Mouse (Mus musculus): ENCODE measurements around the gene Ugt8a.

Ugt8a gene

GRCm38 (mm10) chr3:125938092-125938755 lies at the start of gene Ugt8a:
Ugt8a (minus strand) TSS chr3:125938619.
- DNase-seq (ENCODE audit: low spot score in 2 of 2), result no peak

GRCm38 (mm10) chr3:125986639-125987038 lies 48.2 kb upstream of the Ugt8a start:
- no peak for DNase-seq (ENCODE audit: low spot score in 2 of 2)

GRCm38 (mm10) chr3:125983707-125984420 lies 45.4 kb upstream of the Ugt8a start:
- DNase-seq (ENCODE audit: low spot score in 2 of 2), result no peak

GRCm38 (mm10) chr3:125979475-125979874 lies 41.1 kb upstream of the Ugt8a start:
- DNase-seq (ENCODE audit: low spot score in 2 of 2), result no peak

GRCm38 (mm10) chr3:125975899-125976298 lies 37.5 kb upstream of the Ugt8a start:
- DNase-seq (ENCODE audit: low spot score in 2 of 2), result no peak

- DNase-seq (ENCODE audit: low spot score in 2 of 2), result peak in 1 of 2 experiments; percentile 7
Measured at GRCm38 (mm10) chr3:125969458-125969857, 31.0 kb upstream of the Ugt8a start.

- DNase-seq (ENCODE audit: low spot score in 2 of 2), result no peak
Measured at GRCm38 (mm10) chr3:125956196-125956885, 17.9 kb upstream of the Ugt8a start.

- no peak for DNase-seq (ENCODE audit: low spot score in 2 of 2)
Measured at GRCm38 (mm10) chr3:125954881-125955280, 16.5 kb upstream of the Ugt8a start.

GRCm38 (mm10) chr3:125940811-125941210 lies 2.4 kb upstream of the Ugt8a start:
- DNase-seq (ENCODE audit: low spot score in 2 of 2), result no peak

GRCm38 (mm10) chr3:125938756-125939109 lies 314 bp upstream of the Ugt8a start:
- DNase-seq (ENCODE audit: low spot score in 2 of 2), result peak in 1 of 2 experiments; percentile 34

GRCm38 (mm10) chr3:125937536-125938091 lies 805 bp downstream of the Ugt8a start:
- no peak for DNase-seq (ENCODE audit: low spot score in 2 of 2)

GRCm38 (mm10) chr3:125935796-125936195 lies 2.6 kb downstream of the Ugt8a start:
- DNase-seq (ENCODE audit: low spot score in 2 of 2), result no peak

GRCm38 (mm10) chr3:125932594-125933237 lies 5.7 kb downstream of the Ugt8a start:
- DNase-seq (ENCODE audit: low spot score in 2 of 2), result no peak

GRCm38 (mm10) chr3:125931059-125931458 lies 7.4 kb downstream of the Ugt8a start:
- DNase-seq (ENCODE audit: low spot score in 2 of 2), result no peak

GRCm38 (mm10) chr3:125920876-125921275 lies 17.5 kb downstream of the Ugt8a start:
- DNase-seq (ENCODE audit: low spot score in 2 of 2), result no peak

- no peak for DNase-seq (ENCODE audit: low spot score in 2 of 2)
Measured at GRCm38 (mm10) chr3:125898976-125899375, 39.4 kb downstream of the Ugt8a start.

GRCm38 (mm10) chr3:125887109-125887508 lies 51.3 kb downstream of the Ugt8a start:
- no peak for DNase-seq (ENCODE audit: low spot score in 2 of 2)

- no peak for DNase-seq (ENCODE audit: low spot score in 2 of 2)
Measured at GRCm38 (mm10) chr3:125884879-125885278, 53.5 kb downstream of the Ugt8a start.

GRCm38 (mm10) chr3:125884423-125884822 lies 54.0 kb downstream of the Ugt8a start:
- DNase-seq (ENCODE audit: low spot score in 2 of 2), result no peak

GRCm38 (mm10) chr3:125883009-125883408 lies 55.4 kb downstream of the Ugt8a start:
- DNase-seq (ENCODE audit: low spot score in 2 of 2), result no peak

GRCm38 (mm10) chr3:125881835-125882234 lies 56.6 kb downstream of the Ugt8a start:
- DNase-seq (ENCODE audit: low spot score in 2 of 2), result no peak

GRCm38 (mm10) chr3:125874371-125874770 lies 64.0 kb downstream of the Ugt8a start:
- no peak for DNase-seq (ENCODE audit: low spot score in 2 of 2)

All from left cerebral cortex, adult 9 months (tissue).